Mouse (Mus musculus): ENCODE results near the gene Adgrb3.
"Not testable (repeated sequence)": the region's sequence is repeated elsewhere in the genome, so short reads cannot be mapped to it uniquely, and the experiment has no call there.

The Adgrb3 gene

DNA sequence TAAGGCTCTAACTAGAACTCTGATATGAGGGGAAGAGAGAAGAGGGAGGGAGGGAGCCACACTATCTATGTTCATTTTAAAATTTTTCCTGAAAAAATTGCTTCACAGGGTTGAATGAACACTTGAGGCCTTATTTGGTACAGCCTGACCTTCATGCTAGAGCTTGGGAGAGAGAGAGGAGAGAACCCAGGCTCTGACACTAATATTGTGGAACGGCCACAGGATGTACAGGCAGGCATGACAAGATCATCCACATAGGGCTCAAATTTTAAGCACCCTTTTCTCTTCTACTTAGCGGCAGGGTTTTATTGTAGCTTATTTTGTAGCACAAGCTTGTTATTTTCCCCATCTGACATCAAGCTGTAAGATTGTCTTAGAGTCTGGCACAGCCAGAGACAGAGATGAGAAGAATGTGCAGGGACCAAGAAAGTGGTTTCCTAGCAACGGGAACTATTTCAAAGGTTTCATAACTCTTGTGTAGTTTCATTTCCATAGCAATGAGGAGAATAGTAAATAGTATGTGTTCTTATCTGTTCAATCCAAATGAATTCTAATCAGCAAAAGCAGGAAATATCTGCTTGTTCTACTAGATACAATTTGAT, 721.9 kb downstream of the Adgrb3 start:
- in situ Hi-C loops (cut with MboI, MseI), result no loop called here

DNA sequence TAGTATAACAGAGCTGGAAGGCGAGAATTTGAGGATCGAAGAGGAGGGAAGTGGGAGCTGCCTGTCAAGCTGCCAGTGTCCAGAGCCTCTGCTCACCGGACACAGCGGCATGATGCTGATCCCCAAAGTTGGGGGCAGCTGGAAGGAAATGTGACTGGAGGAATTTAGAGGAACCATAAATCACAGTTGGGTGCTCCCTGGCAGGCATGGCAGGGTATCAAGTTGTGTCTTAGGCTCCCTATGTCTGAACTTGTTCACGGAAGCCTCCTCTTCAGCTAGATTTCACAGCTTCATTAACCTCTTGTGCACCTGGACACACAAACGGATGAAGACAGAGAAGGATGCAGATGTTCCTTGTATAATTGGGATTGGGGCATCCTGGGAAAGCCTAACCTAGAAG, 722.8 kb downstream of the Adgrb3 start:
- in situ Hi-C loops (cut with MboI, MseI), result no loop called here

DNA sequence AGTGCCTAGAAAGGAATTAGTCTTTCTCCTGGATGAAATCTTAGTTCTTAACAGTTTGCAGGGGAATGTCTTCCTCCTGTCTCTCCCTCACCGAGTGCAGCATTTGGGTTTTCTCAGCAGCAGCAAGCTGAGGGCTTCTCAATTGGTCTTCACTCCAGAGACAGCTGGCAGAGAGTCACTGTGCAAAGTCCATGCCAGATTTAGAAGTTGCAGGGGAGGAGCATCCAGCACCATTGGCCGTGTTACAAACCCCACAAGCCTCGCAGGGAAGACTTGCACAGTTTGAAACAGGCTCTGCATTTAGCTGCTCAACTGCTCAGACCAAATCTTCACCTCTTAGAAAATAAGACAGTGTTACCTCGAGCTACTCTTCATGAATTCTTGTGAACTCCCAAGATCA, 724.1 kb downstream of the Adgrb3 start:
- in situ Hi-C loops (cut with MboI, MseI), result no loop called here

DNA sequence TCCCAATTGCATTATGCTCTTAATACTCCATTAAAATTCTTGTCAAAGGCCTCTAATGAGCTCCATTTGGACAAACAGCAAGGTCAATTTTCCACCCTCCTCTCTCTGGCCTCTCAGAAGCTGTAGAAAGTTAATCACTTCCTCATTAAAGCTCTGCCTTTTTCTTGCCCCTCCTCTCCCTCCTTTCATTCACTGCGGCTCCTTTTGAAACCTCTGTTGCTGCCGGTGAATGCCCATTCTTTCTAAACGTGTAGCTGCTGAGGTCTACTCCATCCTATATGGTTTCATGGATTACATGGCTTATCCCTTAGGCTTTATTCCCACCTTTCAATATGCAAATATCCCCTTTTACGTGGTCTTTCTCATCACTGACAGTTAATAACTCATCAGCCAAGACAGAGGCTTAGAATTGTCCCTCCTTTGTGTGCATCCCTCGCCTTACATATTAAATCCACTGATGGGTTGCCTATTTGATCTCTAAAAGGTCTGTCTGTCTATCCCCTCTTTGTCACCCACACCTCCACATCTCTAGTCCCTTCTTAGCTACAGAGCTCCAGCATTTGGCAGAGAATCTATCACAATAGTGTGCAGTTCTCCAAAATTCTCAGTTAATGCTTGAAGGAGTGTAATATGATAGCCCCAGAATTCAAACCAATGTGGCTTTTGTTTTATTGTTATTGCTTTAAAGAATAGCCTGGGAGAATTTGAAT, 741.3 kb downstream of the Adgrb3 start:
- in situ Hi-C loops (cut with MboI, MseI), result no loop called here

DNA sequence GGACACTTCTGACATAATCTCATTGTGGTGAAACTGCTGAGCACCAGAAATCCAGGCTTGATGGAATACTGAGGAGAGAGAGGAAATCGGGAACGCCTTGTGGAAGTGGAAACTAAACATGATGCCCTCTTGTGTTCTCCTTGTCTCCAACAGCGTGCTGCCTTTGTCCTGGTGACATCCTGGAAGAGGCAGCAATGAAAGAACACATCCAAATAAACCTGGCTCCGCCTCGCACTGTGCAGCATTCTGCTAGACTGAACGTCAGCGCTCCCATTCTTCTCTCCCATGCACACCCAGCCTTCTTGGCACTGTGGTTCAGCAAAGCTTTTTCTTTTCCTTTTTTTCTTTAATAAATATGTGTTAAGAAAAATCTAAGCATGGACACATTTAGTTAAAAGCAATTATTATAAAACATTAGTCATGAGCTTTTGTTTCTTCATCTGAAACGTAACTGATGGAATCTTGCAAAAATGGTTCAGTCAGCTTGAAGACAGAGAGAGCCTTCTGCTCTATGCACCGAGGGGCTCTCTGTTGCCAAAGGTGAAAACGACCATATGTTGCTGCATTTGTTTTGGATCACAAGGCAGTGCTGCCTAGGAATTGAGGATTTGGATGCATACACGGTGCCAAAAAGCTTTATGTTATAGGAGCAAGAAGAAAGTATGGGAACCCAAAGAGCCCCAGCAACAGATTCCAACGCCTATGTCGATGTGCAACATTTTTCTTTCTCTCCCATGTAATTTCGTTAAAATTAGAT, 743.7 kb downstream of the Adgrb3 start:
- in situ Hi-C loops (cut with MboI, MseI), result no loop called here

DNA sequence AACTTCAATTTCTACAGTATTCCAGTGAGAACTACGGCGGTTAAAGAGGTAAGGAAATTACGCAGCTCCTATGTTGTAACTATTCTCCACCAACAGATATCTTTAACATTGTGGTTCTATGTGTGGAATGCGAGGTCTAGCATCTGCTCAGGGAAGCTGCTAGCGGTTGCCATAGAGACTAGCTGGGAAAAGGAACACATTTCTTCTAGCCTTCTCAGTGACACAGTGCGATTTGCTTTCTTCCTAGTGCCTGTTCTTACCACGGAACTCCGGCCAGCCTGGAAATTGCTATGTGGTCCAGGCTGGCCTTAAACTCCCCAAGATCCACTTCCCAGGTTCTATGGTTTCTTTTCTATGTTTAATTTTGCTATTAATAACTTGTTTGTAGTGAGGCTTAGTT, 747.1 kb downstream of the Adgrb3 start:
- in situ Hi-C loops (cut with MboI, MseI), result no loop called here

DNA sequence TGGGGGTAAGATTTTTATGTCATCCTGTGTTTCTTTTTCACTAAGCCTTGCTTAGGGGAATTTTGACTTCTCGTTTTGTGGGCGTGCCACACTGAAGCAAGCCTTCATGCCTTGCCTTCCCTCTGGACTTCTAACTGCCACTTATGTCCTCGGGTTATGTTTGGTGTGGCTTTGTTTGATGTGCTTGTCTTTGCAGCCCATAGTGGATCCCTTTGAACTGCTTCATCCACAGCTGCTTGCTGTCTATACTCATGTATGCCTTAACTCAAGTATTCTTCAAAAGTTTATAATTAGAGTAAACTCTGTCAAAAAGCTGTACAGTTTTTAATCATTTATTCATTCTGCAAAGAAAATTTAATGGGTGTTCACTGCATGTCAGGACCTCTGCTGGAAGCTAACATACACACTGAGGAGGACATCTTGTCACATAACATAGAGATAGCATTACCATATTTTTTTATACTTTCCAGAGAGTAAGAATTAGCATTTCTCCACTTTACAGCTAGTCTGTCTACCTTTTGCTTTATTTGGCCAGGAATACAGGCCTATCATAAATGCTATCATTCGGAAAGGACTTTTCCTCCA, 748.1 kb downstream of the Adgrb3 start:
- in situ Hi-C loops (cut with MboI, MseI), result no loop called here

DNA sequence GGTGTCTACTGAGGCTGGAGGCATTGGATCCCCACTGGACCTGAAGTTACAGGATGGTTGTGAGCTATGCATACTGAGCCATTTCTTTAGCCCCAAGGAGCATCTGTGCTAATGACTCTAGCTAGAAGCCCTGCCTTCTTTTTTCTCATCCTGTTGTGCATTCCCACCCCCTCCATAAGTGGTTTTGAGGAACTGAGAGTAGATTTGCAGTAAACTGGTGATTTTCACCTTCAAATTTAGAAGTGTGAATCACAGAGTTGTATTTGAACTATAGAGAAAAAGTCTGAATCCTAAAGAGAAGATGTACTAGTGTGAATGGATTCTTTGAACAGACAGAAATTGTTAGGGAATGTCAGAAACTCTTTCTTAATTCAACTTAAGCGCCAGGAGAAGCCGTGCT, 750.1 kb downstream of the Adgrb3 start:
- in situ Hi-C loops (cut with MboI, MseI), result no loop called here

DNA sequence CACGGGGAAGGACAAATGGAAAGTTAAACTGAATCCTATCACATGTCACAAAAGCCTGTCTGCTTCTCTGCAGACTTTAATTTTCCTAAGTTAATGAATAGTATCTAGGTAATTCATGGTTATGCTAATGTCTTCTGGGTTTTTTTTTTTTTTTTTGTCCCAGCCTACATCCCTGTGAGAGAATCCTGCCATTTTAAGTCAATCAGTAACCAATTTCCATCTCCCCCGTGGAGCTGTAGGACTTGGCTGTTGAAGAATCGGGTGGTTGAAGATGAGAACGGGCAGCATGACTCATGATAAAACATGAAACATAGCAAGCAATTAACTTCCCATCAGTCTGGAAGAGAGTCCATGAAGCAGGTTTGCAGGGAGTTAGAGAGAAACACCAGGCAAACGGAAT, 753.6 kb downstream of the Adgrb3 start:
- in situ Hi-C loops (cut with MboI, MseI), result no loop called here

DNA sequence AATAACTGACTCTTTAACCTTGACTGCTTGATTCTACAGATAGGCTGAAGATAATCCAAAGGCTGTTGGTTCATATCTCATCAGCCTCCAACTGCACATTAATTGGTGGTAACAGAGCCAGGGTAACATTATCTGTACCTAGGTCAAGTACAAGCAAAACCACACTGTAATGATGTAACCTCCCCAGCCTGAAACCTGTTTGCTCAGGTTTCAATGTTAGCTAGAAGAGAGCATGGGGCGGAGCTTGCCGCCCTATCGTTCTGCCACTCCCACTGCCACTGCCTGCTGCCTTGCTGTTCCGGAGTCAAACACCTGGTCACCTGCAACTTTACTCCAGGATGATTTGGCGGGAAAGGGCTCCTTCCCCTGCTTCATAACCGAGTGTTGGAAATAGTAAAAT, 765.5 kb downstream of the Adgrb3 start:
- in situ Hi-C loops (cut with MboI, MseI), result no loop called here

DNA sequence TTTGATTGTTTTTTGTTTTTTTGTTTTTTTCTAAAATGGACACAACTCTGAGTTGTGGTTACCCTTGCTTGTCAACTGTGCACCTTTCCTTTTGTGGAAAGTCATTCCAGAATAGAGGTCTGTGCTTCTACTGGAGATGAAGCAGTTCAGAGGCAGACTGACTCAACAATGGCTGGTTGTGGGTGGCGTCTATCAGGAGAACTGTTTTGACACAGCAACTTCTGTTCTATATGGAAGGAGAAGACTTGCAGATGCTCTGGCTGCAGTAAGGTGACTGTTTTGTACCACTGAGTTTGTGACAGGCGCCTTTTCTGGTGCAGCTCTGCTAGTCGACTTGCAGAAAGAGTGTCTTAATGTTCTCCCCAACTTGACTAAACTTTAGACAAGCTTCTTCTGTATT, 768.6 kb downstream of the Adgrb3 start:
- in situ Hi-C loops (cut with MboI, MseI), result no loop called here

DNA sequence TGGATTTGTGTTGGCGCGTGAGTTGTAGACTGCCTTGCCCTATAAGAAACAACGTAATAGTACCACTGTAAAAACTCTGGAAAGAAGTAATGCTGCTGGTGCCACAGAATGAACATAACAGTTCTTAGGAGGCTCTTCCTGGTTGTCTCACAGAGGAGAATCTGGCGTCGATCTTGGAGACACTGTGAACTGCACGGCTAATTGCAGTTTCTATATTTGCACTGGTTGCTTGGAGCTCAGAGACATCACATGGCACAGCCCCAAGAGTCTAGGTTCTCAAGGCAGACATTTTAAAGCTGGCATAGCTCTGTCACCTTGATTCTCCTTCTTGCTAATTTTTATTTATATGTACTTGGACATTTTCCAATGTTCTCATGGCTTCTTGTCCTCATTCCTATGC, 769.3 kb downstream of the Adgrb3 start:
- in situ Hi-C loops (cut with MboI, MseI), result no loop called here

DNA sequence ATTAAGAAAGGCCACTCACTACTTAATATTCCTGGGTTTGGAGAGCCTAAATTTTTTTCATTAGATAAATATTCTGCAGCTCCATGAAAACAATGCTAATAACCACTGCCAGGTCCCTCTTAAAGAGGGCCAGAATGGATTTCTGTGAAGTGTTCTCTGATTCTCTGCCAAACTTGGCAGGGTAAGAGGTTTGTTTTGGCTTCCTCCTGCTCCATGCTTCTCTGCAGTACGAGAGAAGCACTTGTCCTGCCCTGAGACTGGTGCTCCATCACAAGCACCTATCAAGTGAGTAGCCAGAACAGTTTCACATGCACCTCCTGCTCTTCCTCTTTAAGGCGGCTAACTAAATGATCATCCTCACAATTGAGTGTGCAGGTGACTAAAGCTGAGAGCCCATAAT, 771.9 kb downstream of the Adgrb3 start:
- in situ Hi-C loops (cut with MboI, MseI), result no loop called here

DNA sequence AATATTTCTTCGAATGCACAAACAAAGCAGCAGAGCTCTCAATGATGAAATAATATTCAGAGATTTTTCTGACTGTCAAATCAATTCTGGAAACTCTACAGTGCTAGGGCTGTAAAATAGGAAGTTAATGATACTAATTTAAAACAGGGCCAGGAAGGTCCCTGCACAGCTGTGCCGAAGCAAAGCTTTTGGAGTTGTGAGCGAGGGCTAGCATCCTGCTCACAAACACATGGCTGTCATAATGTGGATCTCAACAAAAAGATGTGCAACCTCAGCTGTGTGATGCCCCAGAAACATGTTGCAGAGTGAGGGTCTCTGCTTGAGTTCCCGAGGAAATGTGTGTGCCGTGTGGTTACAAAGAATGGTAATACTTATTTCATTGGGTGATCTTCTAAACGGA, 772.3 kb downstream of the Adgrb3 start:
- in situ Hi-C loops (cut with MboI, MseI), result no loop called here

DNA sequence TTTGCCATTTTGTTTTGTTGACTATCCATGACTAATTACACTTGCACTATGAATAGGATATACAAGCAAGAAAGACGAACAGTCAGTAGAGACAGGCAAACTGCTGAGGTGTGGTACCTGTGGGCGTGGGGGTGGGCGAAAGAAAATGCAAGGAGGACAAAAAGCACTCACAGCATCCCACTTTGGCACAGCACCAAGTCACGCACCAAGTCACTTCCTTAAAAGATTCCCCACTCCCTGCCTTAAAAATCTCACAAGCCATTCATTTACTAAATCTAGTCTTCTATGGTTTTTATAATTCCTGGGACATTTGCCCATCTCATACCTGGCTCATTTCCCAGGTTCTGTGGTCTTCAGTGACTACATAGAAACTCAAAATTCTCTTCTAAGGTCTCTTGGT, 787.4 kb downstream of the Adgrb3 start:
- in situ Hi-C loops (cut with MboI, MseI), result no loop called here

DNA sequence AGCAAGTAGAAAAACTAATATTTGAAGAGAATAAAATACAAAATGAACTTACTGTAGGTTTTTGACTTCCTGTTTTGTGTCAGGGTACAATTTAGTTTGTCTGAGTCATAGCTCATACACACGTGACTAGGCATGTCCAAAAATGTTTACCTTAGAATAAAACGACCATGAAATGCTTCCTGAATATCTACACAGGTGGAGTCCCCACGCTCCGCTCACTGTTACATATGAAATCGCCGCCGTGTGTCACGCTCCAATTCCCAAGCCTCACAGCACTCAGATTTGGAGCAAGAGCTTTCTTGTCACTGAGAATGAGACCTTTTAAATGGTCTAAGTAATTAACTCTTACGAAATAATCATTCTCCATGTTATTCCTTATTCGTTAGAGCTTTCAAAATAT, 795.3 kb downstream of the Adgrb3 start:
- in situ Hi-C loops (cut with MboI, MseI), result no loop called here

DNA sequence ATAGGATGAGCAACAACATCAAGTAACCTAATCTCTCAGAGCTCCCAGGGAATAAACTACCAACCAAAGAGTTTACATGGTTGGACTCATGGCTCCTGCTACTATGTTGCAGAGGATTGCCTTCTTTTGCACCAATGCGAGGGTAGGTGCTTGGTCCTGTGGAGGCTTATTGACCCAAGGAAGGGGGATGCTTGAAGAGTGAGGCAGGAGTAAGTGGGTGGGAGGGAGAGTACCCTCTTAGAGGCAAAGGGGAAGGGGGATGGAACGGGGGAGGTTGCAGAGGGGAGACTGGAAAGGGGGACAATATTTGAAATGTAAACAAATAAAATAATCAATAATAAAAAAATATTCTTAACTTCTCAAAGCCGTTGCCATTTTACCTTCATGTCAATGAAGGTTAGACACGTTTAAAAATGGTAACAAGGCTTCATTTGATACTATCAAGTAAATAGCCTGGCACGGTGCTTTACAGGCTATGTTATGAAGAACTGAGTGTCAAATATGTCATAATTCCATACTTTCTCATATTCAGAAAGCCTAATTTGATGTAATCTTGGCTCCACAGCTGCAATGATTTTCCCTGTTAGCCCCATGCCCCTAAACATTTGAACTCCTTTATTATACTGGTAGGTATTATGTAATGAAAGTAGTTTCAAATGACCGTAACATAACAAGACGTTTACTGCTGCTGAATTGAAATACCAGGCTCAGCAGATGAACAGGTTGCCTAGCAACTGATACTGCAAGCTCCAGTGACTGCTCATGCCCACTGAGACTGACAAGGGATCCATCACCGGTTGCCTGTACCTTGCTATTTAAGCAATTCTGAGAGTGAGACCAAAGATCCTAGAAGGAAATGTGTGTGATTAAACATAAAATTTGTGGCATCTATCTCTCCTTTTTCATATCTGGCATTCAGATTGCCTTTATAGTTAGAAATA, 796.1 kb downstream of the Adgrb3 start:
- in situ Hi-C loops (cut with MboI, MseI), result no loop called here

DNA sequence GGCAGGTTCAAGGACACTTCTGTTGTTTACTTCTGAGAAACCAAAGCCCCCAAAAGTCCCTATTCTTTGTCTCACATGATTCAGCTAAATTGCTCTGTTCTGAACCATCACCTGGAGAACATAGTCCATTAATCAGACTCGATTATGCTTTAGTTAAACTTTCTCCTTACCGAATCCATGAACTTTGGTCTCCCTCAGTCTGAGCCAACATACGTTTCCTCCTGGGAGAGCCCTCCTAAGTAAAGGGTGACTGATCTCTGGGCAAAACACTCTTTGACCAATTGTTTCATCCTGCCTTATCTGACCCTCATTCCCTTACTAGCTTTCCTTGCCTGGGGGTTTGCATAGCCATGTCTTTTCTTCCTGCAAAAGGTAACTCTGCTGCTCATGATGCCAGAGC, 806.4 kb downstream of the Adgrb3 start:
- in situ Hi-C loops (cut with MboI, MseI), result no loop called here

DNA sequence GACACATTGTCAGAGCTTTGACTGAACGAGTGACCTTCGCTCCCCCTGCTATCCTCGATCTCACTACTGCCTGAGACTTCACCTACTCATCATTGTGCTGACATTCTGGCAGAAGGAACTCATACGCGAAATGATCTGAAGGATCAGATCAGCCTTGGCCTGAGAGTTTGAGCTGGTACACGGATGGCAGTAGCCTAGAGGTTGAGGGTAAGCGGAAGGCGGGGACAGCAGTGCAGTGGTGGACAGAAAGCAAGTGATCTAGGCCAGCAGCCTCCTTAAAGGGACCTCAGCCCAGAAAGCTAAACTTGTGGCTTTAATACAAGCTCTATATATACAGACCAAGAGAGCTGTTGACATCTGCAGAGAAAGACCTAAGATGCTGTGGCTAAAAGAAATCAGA, 811.7 kb downstream of the Adgrb3 start:
- in situ Hi-C loops (cut with MboI, MseI), result not testable (repeated sequence)

Measured in T-helper 2 cell (primary cell).